Mouse (Mus musculus): ENCODE results near the gene Lrrc41.

- TF ChIP-seq CTCF (IDR thresholded peaks at IDR 0.05; ENCODE audit: borderline replicate concordance, insufficient read depth, low read length) (no peak), POLR2A (IDR thresholded peaks at IDR 0.05; ENCODE audit: low read depth, low read length) (no peak)
These were observed 65.9 kb downstream of the Lrrc41 start for GRCm38 (mm10) chr4:116140801-116141574.

Data from embryonic fibroblast, embryonic 13.5 days (primary cell).